Mouse (Mus musculus) intestine, embryonic 15.5 days (tissue): ENCODE measurements around the gene Adipor1. TPM values are rescaled to one million over a fixed set of nuclear protein-coding genes. Genes with fewer than 3 reads are reported as not detected.
"Not testable (repeated sequence)": the region's sequence is repeated elsewhere in the genome, so short reads cannot be mapped to it uniquely, and the experiment has no call there.

Source experiments
- ATAC-seq: fragments of 200-750 bp; cut with Nextera tagmentation; 2 replicates; pipeline ENCODE4 v1.8.0; 2017; ENCODE audit warnings: moderate TSS enrichment, moderate library complexity
- H3K27ac ChIP-seq: fragments of 300-500 bp; sonication (generic); 2 replicates; pipeline ENCODE4 v1.5.1; 2015; ENCODE audit warnings: mild to moderate bottlenecking, inconsistent platforms
- H3K27me3 ChIP-seq: fragments of 300-500 bp; sonication (generic); replicated peaks from 2 replicates; pipeline ENCODE4 v1.6.1; 2015; ENCODE audit warnings: inconsistent platforms
- H3K36me3 ChIP-seq: fragments of 300-500 bp; sonication (generic); 2 replicates; pipeline ENCODE4 v1.6.1; 2015; ENCODE audit warnings: inconsistent platforms
- H3K4me1 ChIP-seq: fragments of 300-500 bp; sonication (generic); replicated peaks from 2 replicates; pipeline ENCODE4 v1.6.1; 2015; ENCODE audit warnings: inconsistent platforms
- H3K4me2 ChIP-seq: fragments of 300-500 bp; sonication (generic); replicated peaks from 2 replicates; pipeline ENCODE4 v1.6.1; 2015; ENCODE audit warnings: mild to moderate bottlenecking, inconsistent platforms
- H3K4me3 ChIP-seq: fragments of 300-500 bp; sonication (generic); replicated peaks from 2 replicates; pipeline ENCODE4 v1.5.1; 2015; ENCODE audit warnings: inconsistent platforms
- H3K9ac ChIP-seq: fragments of 300-500 bp; sonication (generic); 2 replicates; pipeline ENCODE4 v1.6.1; 2015; ENCODE audit warnings: inconsistent platforms
- H3K9me3 ChIP-seq: fragments of 300-500 bp; sonication (generic); 2 replicates; pipeline ENCODE4 v1.6.1; 2016; ENCODE audit warnings: inconsistent platforms
- WGBS: fragments of 180-500 bp; shearing (Covaris S2); methylation state at CpG from one replicate; pipeline ENCODE4 v1.1.7; 2015; 5-methylcytosine and 5-hydroxymethylcytosine counted together
- polyA plus RNA-seq: library from polyadenylated mRNA; unstranded; fragments of >200 nt; fragmentation: Nextera tagmentation; extraction: Ambion mirVana; gene quantifications from 2 replicates; pipeline ENCODE4 v1.2.1, GENCODE M21; 2015

The Adipor1 gene
- polyA plus RNA-seq, 1 experiment from 2014 or later = 77.8 TPM

GRCm38 (mm10) chr1:134433002-134433401 is 17.8 kb downstream of the Adipor1 start:
- Histone ChIP-seq H3K36me3 (peaks cover 29% of the 10 kb centered on the region), H3K9ac (no peak overlapping the region), H3K27ac (no peak overlapping the region), H3K4me3 (no peak overlapping the region), H3K4me1 (no peaks in the 10 kb centered on the region), H3K4me2 (no peak overlapping the region), H3K9me3 (no peaks in the 10 kb centered on the region), H3K27me3 (no peaks in the 10 kb centered on the region)
- ATAC-seq = no peak
- 76% methylated on average over 10 of the region's 10 CpGs for WGBS

GRCm38 (mm10) chr1:134433473-134433872 is 18.3 kb downstream of the Adipor1 start:
- Histone ChIP-seq H3K4me2 (no peak overlapping the region), H3K36me3 (peaks cover 24% of the 10 kb centered on the region), H3K9me3 (no peaks in the 10 kb centered on the region), H3K4me1 (no peaks in the 10 kb centered on the region), H3K4me3 (no peak overlapping the region), H3K27ac (no peak overlapping the region), H3K27me3 (no peaks in the 10 kb centered on the region), H3K9ac (no peak overlapping the region)
- no peak for ATAC-seq
- WGBS = 91% methylated on average over 4 of the region's 4 CpGs

GRCm38 (mm10) chr1:134435414-134435813 is 20.2 kb downstream of the Adipor1 start:
- Histone ChIP-seq H3K4me3 (no peak overlapping the region), H3K4me1 (no peaks in the 10 kb centered on the region), H3K4me2 (no peak overlapping the region), H3K27me3 (no peaks in the 10 kb centered on the region), H3K9ac (no peak overlapping the region), H3K9me3 (no peaks in the 10 kb centered on the region), H3K36me3 (peaks cover 14% of the 10 kb centered on the region), H3K27ac (no peak overlapping the region)
- ATAC-seq = no peak
- 32% methylated on average over 4 of the region's 4 CpGs for whole genome bisulfite sequencing

GRCm38 (mm10) chr1:134440437-134440836 is 25.3 kb downstream of the Adipor1 start:
- H3K4me3 ChIP-seq = no peak overlapping the region
- no peak overlapping the region for H3K4me2 ChIP-seq
- H3K36me3 ChIP-seq = no peaks in the 10 kb centered on the region
- 71% methylated on average over 6 of the region's 6 CpGs for WGBS
- no peak overlapping the region for H3K27ac ChIP-seq
- no peak for ATAC-seq
- no peak overlapping the region for H3K9ac ChIP-seq
- H3K4me1 ChIP-seq = no peaks in the 10 kb centered on the region
- H3K9me3 ChIP-seq = no peaks in the 10 kb centered on the region
- no peaks in the 10 kb centered on the region for H3K27me3 ChIP-seq

- not testable (repeated sequence) for H3K36me3 ChIP-seq, H3K4me2 ChIP-seq, H3K9me3 ChIP-seq, H3K4me1 ChIP-seq, H3K27ac ChIP-seq, H3K4me3 ChIP-seq, ATAC-seq, H3K27me3 ChIP-seq, H3K9ac ChIP-seq
- WGBS = 88% methylated on average over 8 of the region's 10 CpGs
These were observed 26.6 kb downstream of the Adipor1 start for GRCm38 (mm10) chr1:134441737-134442136.

- Histone ChIP-seq H3K4me3 (no peak overlapping the region), H3K4me1 (no peaks in the 10 kb centered on the region), H3K36me3 (no peaks in the 10 kb centered on the region), H3K4me2 (no peak overlapping the region), H3K9ac (no peak overlapping the region), H3K27me3 (no peaks in the 10 kb centered on the region), H3K27ac (no peak overlapping the region), H3K9me3 (no peaks in the 10 kb centered on the region)
- ATAC-seq = no peak
- WGBS = 93% methylated on average over 3 of the region's 3 CpGs
These were observed 27.2 kb downstream of the Adipor1 start for GRCm38 (mm10) chr1:134442394-134442793.

- H3K9me3 ChIP-seq, H3K27ac ChIP-seq, H3K4me2 ChIP-seq, H3K4me3 ChIP-seq, H3K27me3 ChIP-seq, ATAC-seq, H3K9ac ChIP-seq, H3K4me1 ChIP-seq, H3K36me3 ChIP-seq: not testable (repeated sequence)
- WGBS = 85% methylated on average over 1 of the region's 1 CpGs
These were observed 28.1 kb downstream of the Adipor1 start for GRCm38 (mm10) chr1:134443288-134443687.

GRCm38 (mm10) chr1:134445418-134445817 is 30.2 kb downstream of the Adipor1 start:
- Histone ChIP-seq H3K9ac (no peak overlapping the region), H3K36me3 (no peaks in the 10 kb centered on the region), H3K4me3 (no peak overlapping the region), H3K4me2 (no peak overlapping the region), H3K4me1 (no peaks in the 10 kb centered on the region), H3K27ac (no peak overlapping the region), H3K27me3 (no peaks in the 10 kb centered on the region), H3K9me3 (no peaks in the 10 kb centered on the region)
- ATAC-seq = no peak
- WGBS = 82% methylated on average over 2 of the region's 2 CpGs

GRCm38 (mm10) chr1:134448537-134448936 is 33.4 kb downstream of the Adipor1 start:
- not testable (repeated sequence) for H3K36me3 ChIP-seq, H3K4me2 ChIP-seq, H3K9me3 ChIP-seq, H3K27ac ChIP-seq, H3K27me3 ChIP-seq, ATAC-seq, H3K9ac ChIP-seq, H3K4me3 ChIP-seq, H3K4me1 ChIP-seq
- WGBS = 73% methylated on average over 3 of the region's 3 CpGs

GRCm38 (mm10) chr1:134450201-134450600 is 35.0 kb downstream of the Adipor1 start:
- H3K9ac ChIP-seq = no peak overlapping the region
- H3K4me3 ChIP-seq = no peak overlapping the region
- H3K27me3 ChIP-seq = no peaks in the 10 kb centered on the region
- 0 out of 2 replicates have a peak, but pooled peaks cover 3% of the 10 kb centered on the region for H3K4me1 ChIP-seq
- no peak for ATAC-seq
- H3K9me3 ChIP-seq = no peaks in the 10 kb centered on the region
- WGBS = 80% methylated on average over 4 of the region's 4 CpGs
- no peak overlapping the region for H3K4me2 ChIP-seq
- H3K27ac ChIP-seq = no peak overlapping the region
- H3K36me3 ChIP-seq = no peaks in the 10 kb centered on the region

- Histone ChIP-seq H3K27me3 (no peaks in the 10 kb centered on the region), H3K9ac (no peak overlapping the region), H3K27ac (no peak overlapping the region), H3K36me3 (no peaks in the 10 kb centered on the region), H3K4me1 (peaks cover 4% of the 10 kb centered on the region; the same call in 1 of the 2 replicates), H3K4me3 (no peak overlapping the region), H3K4me2 (no peak overlapping the region), H3K9me3 (no peaks in the 10 kb centered on the region)
- WGBS = 42% methylated on average over 3 of the region's 3 CpGs
- ATAC-seq = no peak
These were observed 35.8 kb downstream of the Adipor1 start for GRCm38 (mm10) chr1:134450986-134451385.

- peak within 1 kb of the TSS; percentile 98 for H3K9ac ChIP-seq
- peak within 1 kb of the TSS; percentile 96 for H3K4me3 ChIP-seq
- ATAC-seq = peak; percentile 99
- peak within 1 kb of the TSS; percentile 83 for H3K27ac ChIP-seq
- H3K36me3 ChIP-seq = 0 out of 2 replicates have a peak, but pooled peaks cover 3% of the 10 kb centered on the region
- no peaks in the 10 kb centered on the region for H3K9me3 ChIP-seq
- H3K4me1 ChIP-seq = peaks cover 6% of the 10 kb centered on the region; the same call in 1 of the 2 replicates
- under 1% methylated on average over 61 of the region's 61 CpGs for WGBS
- peak within 1 kb of the TSS; percentile 77 for H3K4me2 ChIP-seq
- H3K27me3 ChIP-seq = no peaks in the 10 kb centered on the region
These were observed 40.0 kb downstream of the Adipor1 start, which contains the start of gene Klhl12 for GRCm38 (mm10) chr1:134454904-134455824. Gene Klhl12, plus strand, starts transcription at chr1:134455531.

- Histone ChIP-seq H3K36me3 (peaks cover 3% of the 10 kb centered on the region; the same call in 1 of the 2 replicates), H3K4me1 (peaks cover 6% of the 10 kb centered on the region; the same call in 1 of the 2 replicates), H3K27me3 (no peaks in the 10 kb centered on the region), H3K9ac (peak overlapping the region; percentile 98), H3K4me2 (peak overlapping the region; percentile 77), H3K4me3 (peak overlapping the region; percentile 96), H3K9me3 (no peaks in the 10 kb centered on the region), H3K27ac (no peak overlapping the region)
- WGBS = 16% methylated on average over 5 of the region's 5 CpGs
- no peak for ATAC-seq
These were observed 40.9 kb downstream of the Adipor1 start for GRCm38 (mm10) chr1:134456060-134456459.
